Mouse (Mus musculus): ENCODE measurements around the gene Vsig2.

Vsig2 gene

DNA sequence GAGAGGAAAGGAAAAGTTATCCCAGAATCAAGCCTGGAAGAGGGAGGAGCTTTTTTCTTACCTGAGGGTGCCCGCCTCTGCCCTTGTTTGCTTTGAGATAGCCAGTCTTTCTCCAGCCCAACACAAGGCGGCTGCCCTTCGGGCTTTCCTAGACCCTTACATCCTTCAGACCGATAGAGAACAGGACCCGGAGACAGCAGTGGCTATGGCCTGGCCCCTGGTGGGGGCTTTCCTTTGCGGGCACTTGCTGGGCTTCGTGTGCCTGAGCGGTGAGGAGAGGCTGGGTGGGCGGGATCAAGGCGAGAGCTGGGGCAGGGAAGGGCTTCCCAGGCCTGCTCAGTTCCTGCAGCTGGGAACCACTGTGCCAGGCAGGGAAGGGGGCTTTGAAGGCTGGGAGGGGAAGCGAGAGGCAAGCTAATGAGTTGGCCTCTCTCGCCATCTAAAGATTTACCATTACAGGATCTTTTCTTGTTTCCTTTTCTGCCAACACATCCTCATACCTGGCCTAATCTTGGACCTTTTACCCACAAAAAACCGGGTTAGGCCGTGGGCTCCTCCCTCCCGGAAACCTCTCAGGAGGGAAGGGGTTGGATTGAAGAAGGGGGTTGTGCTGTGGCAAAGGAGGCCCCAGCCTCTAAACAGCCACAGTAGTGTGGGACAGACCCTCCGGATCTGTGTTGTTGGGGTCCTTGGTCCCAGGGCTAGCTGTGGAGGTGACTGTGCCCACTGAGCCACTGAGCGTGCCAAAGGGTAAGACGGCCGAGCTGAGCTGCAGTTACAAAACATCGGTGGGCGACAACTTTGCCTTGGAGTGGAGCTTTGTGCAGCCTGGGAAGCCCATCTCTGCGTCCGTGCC lies at the start of gene Vsig2:
TSS of gene Vsig2 (plus strand) at position 86 of the 856 bp plus-strand sequence.
- no peak for ATAC-seq (ENCODE audit: insufficient number of reproducible peaks, low FRiP score, low TSS enrichment)

DNA sequence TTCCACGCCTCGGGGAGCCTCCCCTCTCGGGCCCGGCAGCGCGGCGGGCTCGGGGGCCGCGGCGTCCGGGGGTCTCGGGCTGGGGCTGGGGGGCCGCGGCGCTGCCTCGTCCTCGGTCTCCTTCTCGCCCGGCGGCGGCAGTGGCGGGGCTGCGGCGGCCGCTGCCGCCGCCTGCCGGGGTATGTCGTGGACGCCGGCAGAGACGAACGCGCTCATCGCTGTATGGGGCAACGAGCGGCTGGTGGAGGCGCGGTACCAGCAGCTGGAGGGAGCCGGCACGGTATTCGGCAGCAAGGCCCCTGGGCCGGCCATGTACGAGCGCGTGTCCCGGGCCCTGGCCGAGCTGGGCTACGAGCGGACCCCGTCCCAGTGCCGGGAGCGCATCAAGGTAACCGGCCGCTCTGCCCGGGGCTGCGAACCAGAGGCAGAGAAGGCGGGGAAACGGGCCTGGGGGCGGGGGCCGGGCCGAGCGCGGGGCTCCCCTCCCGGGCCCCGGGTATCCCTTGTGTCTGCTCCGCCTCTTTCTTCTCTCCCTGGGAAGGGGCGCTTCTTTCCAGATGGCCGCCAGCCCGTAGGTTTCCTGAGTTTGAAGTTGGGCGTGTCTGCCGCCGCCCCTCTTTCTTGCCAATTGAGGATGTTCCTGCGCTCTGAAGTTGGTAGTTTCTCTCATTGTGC lies 49.5 kb upstream of the Vsig2 start:
- ATAC-seq (ENCODE audit: insufficient number of reproducible peaks, low FRiP score, low TSS enrichment), result peak; percentile 23; the same call in 1 of the 2 replicates

DNA sequence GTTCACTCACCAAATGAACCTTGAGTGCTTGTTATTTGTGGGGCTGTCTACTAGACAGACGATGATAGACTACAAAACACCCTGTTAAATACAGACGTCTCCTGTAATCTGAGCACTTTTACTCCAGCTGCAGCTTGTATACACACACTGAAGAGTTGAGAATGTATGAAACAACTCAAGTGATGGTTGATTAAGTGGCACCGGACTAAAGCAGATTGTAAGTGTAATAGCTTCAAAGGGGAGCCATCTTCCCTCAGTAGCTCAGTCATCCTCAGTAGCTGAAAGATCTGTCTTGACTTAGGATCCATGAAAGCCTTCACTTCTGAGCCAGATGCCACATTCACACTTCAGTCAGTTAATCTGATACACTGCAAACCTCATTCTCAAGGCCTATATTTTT lies 43.3 kb upstream of the Vsig2 start:
- ATAC-seq (ENCODE audit: insufficient number of reproducible peaks, low FRiP score, low TSS enrichment), result no peak

GRCm38 (mm10) chr9:37496325-37496724 lies 42.7 kb upstream of the Vsig2 start:
- no peak for ATAC-seq (ENCODE audit: insufficient number of reproducible peaks, low FRiP score, low TSS enrichment)

DNA sequence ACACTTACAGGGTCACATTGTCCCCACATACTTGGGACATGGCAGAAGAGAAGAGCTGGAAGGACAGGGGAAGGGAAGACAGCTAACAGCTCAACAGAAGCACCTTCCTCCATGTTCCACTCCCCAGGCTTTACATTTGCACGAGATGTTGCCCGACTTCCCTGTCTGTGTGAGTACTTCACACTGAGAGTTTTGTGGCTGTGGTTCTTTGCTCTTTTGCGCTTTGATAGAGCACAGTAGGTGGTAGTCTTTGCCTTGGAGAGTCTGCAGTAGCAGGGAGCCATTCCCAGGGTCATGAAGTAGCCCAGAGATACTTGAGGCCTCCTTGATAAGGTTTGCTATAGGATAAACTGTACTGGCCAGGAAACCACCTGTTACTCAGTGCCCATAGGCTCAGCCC lies 38.9 kb upstream of the Vsig2 start:
- no peak for ATAC-seq (ENCODE audit: insufficient number of reproducible peaks, low FRiP score, low TSS enrichment)

- no peak for ATAC-seq (ENCODE audit: insufficient number of reproducible peaks, low FRiP score, low TSS enrichment)
Observed at GRCm38 (mm10) chr9:37501170-37501569, 37.9 kb upstream of the Vsig2 start.

DNA sequence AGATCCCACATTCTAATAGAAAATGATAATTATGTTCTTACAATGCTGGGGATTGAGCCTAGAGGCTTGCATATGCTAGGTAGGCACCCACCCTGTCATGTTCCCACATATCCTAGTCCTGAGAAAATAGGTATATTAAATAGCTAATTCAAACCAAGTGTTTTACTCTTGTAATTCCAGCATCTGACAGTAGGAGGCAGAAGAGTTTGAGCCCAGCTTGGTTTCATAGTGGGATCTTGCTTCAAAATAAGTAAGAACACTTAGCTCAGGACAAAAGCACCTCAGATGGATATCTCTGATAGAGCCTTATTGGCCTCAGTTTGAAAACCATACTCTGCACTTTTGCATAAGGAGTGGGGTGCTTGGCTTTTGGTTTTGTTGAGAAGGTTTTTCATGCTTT lies 34.7 kb upstream of the Vsig2 start:
- ATAC-seq (ENCODE audit: insufficient number of reproducible peaks, low FRiP score, low TSS enrichment), result no peak

- ATAC-seq (ENCODE audit: insufficient number of reproducible peaks, low FRiP score, low TSS enrichment), result no peak
Observed at GRCm38 (mm10) chr9:37506023-37506422, 33.0 kb upstream of the Vsig2 start.

- no peak for ATAC-seq (ENCODE audit: insufficient number of reproducible peaks, low FRiP score, low TSS enrichment)
Observed at GRCm38 (mm10) chr9:37512097-37512496, 27.0 kb upstream of the Vsig2 start.

- no peak for ATAC-seq (ENCODE audit: insufficient number of reproducible peaks, low FRiP score, low TSS enrichment)
Observed at GRCm38 (mm10) chr9:37514456-37514855, 24.6 kb upstream of the Vsig2 start.

DNA sequence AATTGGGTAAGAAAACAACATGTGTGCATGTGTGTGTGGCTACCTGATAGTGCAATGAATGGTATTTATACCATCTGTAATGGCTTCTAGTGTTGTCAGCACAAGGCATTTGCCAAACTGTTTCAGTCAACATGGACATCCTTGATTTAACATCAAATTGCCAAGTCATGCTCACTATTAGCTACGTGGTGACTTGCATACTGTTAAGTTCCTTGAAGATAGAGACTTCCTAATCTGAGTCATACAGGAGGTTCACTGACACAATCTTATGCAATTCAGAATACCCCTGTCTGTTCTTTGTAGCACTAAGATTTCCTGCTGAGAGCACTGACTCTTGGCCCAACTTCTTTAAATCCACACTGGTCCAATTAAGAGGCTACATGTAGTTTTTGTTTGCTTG lies 21.6 kb upstream of the Vsig2 start:
- no peak for ATAC-seq (ENCODE audit: insufficient number of reproducible peaks, low FRiP score, low TSS enrichment)

DNA sequence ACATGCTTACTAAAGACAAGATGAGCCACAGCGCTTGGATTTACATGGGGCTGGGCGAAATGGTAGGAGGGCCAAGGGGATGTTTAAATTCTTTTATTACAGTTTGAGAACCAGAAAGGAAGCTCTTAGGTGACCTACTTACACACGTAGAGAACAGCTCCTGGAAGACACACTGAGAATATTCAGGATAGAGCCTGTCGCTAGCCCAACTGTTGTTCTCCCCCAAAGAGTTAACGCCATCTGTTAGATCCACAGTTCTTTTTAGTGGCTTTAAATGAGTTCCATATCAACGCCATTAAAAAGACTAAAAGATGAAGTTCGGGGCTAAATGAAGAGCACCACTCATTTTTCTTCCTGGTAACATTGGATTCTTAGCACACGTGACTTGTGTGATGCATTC lies 20.1 kb upstream of the Vsig2 start:
- peak; percentile 66; the same call in 1 of the 2 replicates for ATAC-seq (ENCODE audit: insufficient number of reproducible peaks, low FRiP score, low TSS enrichment)

- 0 out of 2 replicates have a peak, but pooled peaks have one; percentile 20 for ATAC-seq (ENCODE audit: insufficient number of reproducible peaks, low FRiP score, low TSS enrichment)
Observed at GRCm38 (mm10) chr9:37519995-37520394, 19.1 kb upstream of the Vsig2 start.

- ATAC-seq (ENCODE audit: insufficient number of reproducible peaks, low FRiP score, low TSS enrichment), result no peak
Observed at GRCm38 (mm10) chr9:37525461-37525860, 13.6 kb upstream of the Vsig2 start.

- ATAC-seq (ENCODE audit: insufficient number of reproducible peaks, low FRiP score, low TSS enrichment), result no peak
Observed at GRCm38 (mm10) chr9:37526443-37527395, 12.3 kb upstream of the Vsig2 start.

DNA sequence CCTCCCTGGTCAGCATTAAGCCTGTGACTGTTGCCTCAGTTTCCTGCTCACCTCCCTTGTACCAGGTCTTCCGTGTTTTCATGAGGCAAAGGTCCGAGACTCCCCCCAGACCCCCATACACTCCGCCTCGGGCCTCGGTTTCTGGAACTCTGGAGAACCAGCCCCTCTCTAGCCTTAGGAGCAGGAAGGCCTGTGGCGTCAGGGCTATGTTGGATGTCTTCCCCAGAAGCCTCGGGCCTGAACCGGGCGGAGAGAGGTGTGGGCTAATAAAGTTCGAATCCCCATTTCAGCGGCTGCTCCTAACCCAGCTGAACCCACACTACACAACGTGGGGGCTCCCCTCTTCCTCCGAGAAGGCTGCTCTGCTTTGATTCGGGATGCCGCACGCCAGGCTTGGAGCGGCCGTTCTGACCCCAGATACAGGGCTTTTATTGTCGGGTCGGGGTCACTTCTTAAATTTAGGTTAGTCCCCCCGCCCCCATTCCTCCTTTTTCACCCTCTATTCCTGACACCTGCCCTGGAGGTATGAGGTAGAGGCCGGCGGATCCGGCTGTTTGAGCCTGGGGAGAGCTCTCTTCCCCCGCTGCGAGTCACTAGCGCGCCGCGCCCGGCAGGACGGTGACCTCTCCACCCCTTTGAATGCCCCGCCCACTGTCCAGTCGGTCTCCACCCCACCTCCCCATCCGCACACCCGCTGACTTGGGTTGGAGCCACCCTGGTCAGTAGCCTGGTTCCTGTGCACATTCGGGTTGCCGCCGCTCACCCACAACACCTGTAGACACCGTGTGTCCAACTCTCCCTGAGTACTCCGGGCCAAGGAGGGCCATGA lies 11.4 kb upstream of the Vsig2 start, which contains the start of gene Esam:
TSS of gene Esam (plus strand) at position 683 of the 829 bp plus-strand sequence.
- ATAC-seq (ENCODE audit: insufficient number of reproducible peaks, low FRiP score, low TSS enrichment), result no peak

GRCm38 (mm10) chr9:37528225-37528970 lies 10.7 kb upstream of the Vsig2 start:
- no peak for ATAC-seq (ENCODE audit: insufficient number of reproducible peaks, low FRiP score, low TSS enrichment)

DNA sequence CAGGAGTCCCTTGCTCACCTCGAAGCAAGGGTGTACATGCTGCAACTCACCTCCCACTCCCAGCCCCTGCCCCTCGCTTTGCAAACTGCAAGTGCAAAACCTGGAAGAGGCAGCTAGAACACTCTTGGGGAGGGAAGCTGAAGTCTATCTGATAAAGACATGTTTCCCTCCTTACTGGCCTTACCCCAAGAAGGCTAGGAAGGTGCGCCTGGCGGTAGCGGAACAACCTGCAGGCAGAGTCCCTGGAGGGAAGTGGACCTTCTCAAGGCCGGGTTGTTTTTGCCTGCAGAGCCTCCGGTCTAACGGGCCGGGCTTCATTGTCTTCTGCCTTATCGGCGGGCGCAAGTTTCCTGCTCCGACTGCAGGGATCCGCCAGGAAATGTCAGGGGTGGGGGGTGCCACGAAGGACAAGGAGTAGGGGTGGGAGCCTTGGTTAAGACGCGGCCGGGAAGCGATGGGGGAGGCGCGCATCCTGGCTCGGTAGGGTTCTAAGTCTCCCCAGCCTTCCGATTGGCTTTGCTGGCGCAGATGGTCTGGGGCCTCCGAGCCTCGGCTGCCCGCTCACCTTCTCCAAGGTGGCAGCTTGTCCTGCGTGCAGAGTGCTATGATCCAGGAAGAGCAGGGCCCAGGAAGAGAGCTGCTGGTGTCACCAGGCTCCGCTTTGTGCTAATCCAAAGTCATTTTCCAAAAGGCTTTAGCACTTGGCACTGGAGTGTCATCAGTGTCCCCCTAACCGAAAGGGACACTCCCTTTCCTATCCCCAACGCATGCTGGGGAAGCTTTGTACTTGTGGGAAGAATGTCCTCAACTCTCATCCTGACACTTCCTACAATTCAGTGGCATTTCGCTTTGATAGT lies 8.8 kb upstream of the Vsig2 start:
- peak; percentile 80 for ATAC-seq (ENCODE audit: insufficient number of reproducible peaks, low FRiP score, low TSS enrichment)

Data from cerebellum, adult (tissue).